Mouse (Mus musculus): ENCODE measurements at regions not wholly inside any gene's neighbourhood (a gene's known extent, or its start where the extent isn't known, plus 50 kb on each side); places are given as distances from the start of the nearest gene placed in this dataset.

DNA sequence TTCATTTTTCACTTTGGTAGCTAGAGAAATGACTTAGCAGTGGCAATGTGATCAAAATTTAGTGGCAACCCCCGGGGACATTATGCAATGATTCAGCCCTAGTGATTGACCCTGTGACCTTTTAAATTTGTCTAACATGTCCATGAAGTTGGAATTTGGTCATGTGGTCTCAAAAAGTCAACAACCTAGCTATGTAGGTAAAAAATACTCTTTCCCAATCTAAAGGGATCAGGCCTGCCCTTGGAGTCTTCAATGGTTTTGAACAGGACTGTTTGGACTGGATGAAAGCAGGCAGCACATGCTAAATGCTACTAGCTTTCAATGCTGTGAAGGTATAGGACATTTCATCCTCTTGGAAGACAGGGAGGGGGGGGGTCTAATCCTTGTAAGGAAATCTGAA is 185.3 kb upstream of the Fam241a start:
- TF ChIP-seq CTCF (IDR thresholded peaks at IDR 0.05; ENCODE audit: low read depth) (no peak), EP300 (optimal IDR thresholded peaks at IDR 0.05) (no peak)

Measured in stomach, postnatal 0 days (tissue).